Mouse (Mus musculus) bone marrow, adult 2 months (tissue): ENCODE measurements around the gene Myh4.

Experiments
- CTCF ChIP-seq: fragments of 200-500 bp; IDR thresholded peaks from 2 replicates; pipeline ENCODE4 v1.5.1; 2011; ENCODE audit warnings: low read length, control low read depth; ENCODE audit not compliant: control insufficient read depth, insufficient read depth
- POLR2A ChIP-seq: fragments of 200-500 bp; IDR thresholded peaks from 2 replicates; pipeline ENCODE4 v1.6.1; 2011; ENCODE audit warnings: low read depth, mild to moderate bottlenecking, control low read depth, low read length, borderline replicate concordance; ENCODE audit not compliant: control insufficient read depth

DNA sequence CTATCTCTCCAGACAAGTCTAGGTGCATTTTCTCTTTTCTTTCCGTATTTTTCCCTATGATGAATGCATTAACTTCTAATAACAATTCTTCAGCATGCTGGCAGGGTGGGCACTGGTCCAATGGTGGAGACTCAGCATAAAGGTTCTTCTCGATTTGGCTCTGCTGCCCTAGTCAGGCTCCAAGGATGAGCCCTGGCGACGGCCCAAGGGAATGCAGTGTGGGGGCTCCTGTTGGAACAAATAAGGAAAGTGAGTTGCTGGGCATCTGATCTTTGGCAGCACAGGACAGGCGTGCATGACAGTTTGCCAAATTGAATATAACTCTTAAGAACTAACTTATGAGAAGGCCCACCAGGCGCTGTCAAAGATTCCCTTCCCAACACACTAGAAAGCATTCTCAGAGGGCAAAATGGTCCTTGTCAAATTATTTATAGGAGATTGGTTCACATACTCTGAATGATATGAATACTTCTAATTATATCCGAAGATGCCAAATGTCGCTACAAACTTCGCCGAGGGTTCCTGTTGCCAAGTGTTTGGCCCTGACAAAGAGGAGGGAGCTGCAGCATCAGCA, 38.9 kb downstream of the Myh4 start, which contains the start of gene Myh8:
- TF ChIP-seq CTCF: no peak
- no peak for TF ChIP-seq POLR2A
